In genomic region chr11:45629250-45629649, GRCm38 (mm10) we compare ENCODE assay signal across 10 mouse cellular contexts.
A peak's percentile ranks its signal among the peaks of the same experiment; 100 is the strongest.
DNase-seq lines count a peak whose midpoint lies in the region; ATAC-seq and TF ChIP-seq lines count a peak whose summit lies in the region.
"Had no signal": no experiment of that assay in that cellular context is flagged by ENCODE, and none has a peak within 500 bp of the region (broad histone marks: within the 10 kb centered on the region; RNA-seq: fewer than 3 reads in every experiment).

No protein-coding gene starts in this region.

- TF ChIP-seq POLR2A in cerebellum, adult 2 months (IDR thresholded peaks at IDR 0.05; ENCODE audit: borderline replicate concordance, insufficient read depth, low read length): no peak
- TF ChIP-seq POLR2A in CH12.LX (IDR thresholded peaks at IDR 0.05; ENCODE audit: low read depth, low read length): no peak

- H3K9ac ChIP-seq in kidney, embryonic 16.5 days (replicated peaks; ENCODE audit: low read length): no peak overlapping the region
- H3K9ac ChIP-seq in CH12.LX (ENCODE audit: insufficient read depth, low read depth): no peak overlapping the region
- no peak overlapping the region for H3K9ac ChIP-seq in forebrain, embryonic 15.5 days (replicated peaks)
- H3K9ac ChIP-seq: embryonic facial prominence, embryonic 12.5 days; neural tube, embryonic 15.5 days had no signal

- in situ Hi-C loops in CH12.LX (cut with MboI; ENCODE audit: low pct_ligation_motif_present, low pct_unique_long_range_greater_than_20kb, low sequenced_read_pairs): loop anchor here (25.0 kb wide), 1 partner anchor 1042 kb away; no protein-coding TSS in a partner anchor

- H3K79me2 ChIP-seq in CH12.LX (replicated peaks; ENCODE audit: control insufficient read depth, extremely low read depth, insufficient read depth, poor library complexity, severe bottlenecking): no peaks in the 10 kb centered on the region

- dilution Hi-C loops in CH12.LX (cut with MboI; ENCODE audit: extremely low pct_ligation_motif_present, extremely low pct_unique_long_range_greater_than_20kb, low sequenced_read_pairs): no loop called here

- H3K4me1 ChIP-seq in cerebellum, adult 2 months (ENCODE audit: control insufficient read depth, insufficient read depth, low read length): no peaks in the 10 kb centered on the region; the same call in 1 of the 2 replicates
- H3K4me1 ChIP-seq in kidney, embryonic 16.5 days (ENCODE audit: insufficient read depth, low read length): no peaks in the 10 kb centered on the region
- H3K4me1 ChIP-seq in CH12.LX (ENCODE audit: control insufficient read depth in 1 of 2, insufficient read depth in 2 of 2): no peaks in the 10 kb centered on the region; a peak in 1 of 4 replicates
- H3K4me1 ChIP-seq in forebrain, embryonic 15.5 days: no peaks in the 10 kb centered on the region
- H3K4me1 ChIP-seq: embryonic facial prominence, embryonic 12.5 days; neural tube, embryonic 15.5 days had no signal

- H3K27me3 ChIP-seq in cerebellum, adult 2 months (ENCODE audit: control insufficient read depth, insufficient read depth, low read length): no peaks in the 10 kb centered on the region
- no peaks in the 10 kb centered on the region for H3K27me3 ChIP-seq in kidney, embryonic 16.5 days (ENCODE audit: insufficient read depth, low read length)
- H3K27me3 ChIP-seq in CH12.LX (replicated peaks): no peaks in the 10 kb centered on the region
- H3K27me3 ChIP-seq in forebrain, embryonic 15.5 days: no peaks in the 10 kb centered on the region
- H3K27me3 ChIP-seq: embryonic facial prominence, embryonic 12.5 days; neural tube, embryonic 15.5 days had no signal

- no peak overlapping the region for H3K4me3 ChIP-seq in cerebellum, adult 2 months (replicated peaks; ENCODE audit: insufficient read depth, low read depth, low read length)
- H3K4me3 ChIP-seq in kidney, embryonic 16.5 days (ENCODE audit: low read length): no peak overlapping the region
- H3K4me3 ChIP-seq in CH12.LX (replicated peaks in 1 of 3; ENCODE audit: low read depth in 2 of 3, low read length in 2 of 3, poor library complexity in 1 of 3): no peak overlapping the region
- no peak overlapping the region for H3K4me3 ChIP-seq in forebrain, embryonic 15.5 days
- H3K4me3 ChIP-seq: embryonic facial prominence, embryonic 12.5 days; neural tube, embryonic 15.5 days had no signal

- H3K4me2 ChIP-seq in kidney, embryonic 16.5 days (replicated peaks; ENCODE audit: low read depth, low read length): no peak overlapping the region
- no peak overlapping the region for H3K4me2 ChIP-seq in CH12.LX (ENCODE audit: insufficient read depth, low read depth, poor library complexity, severe bottlenecking)
- H3K4me2 ChIP-seq in forebrain, embryonic 15.5 days (replicated peaks): no peak overlapping the region
- H3K4me2 ChIP-seq: embryonic facial prominence, embryonic 12.5 days; neural tube, embryonic 15.5 days had no signal

- H3K9me3 ChIP-seq in kidney, embryonic 16.5 days (ENCODE audit: low read length): no peaks in the 10 kb centered on the region; the same call in 1 of the 2 replicates
- no peaks in the 10 kb centered on the region for H3K9me3 ChIP-seq in CH12.LX (replicated peaks; ENCODE audit: low read length)
- no peaks in the 10 kb centered on the region for H3K9me3 ChIP-seq in forebrain, embryonic 15.5 days
- H3K9me3 ChIP-seq: embryonic facial prominence, embryonic 12.5 days; neural tube, embryonic 15.5 days had no signal

- ATAC-seq in kidney, embryonic 16.5 days (ENCODE audit: low FRiP score, low TSS enrichment): 0 out of 2 replicates have a peak, but pooled peaks have one; percentile 46
- no peak for ATAC-seq in forebrain, embryonic 15.5 days (replicated peaks)

- no peak for DNase-seq in cerebellum, adult 2 months
- DNase-seq in cerebellum, adult 8-10 months: no peak
- DNase-seq in kidney, adult 11 months: no peak
- DNase-seq in CH12.LX (ENCODE audit: extremely low read depth): peak; percentile 31
- peak; percentile 18 for DNase-seq in kidney, postnatal 14 days
- no peak for DNase-seq in urinary bladder, postnatal 36 days (ENCODE audit: low spot score in 2 of 2)

- WGBS in cerebellum, adult 2 months: 23% methylated on average over 1 of the region's 1 CpGs
- WGBS in kidney, embryonic 16.5 days: 19% methylated on average over 1 of the region's 1 CpGs
- 26% methylated on average over 1 of the region's 1 CpGs for WGBS in forebrain, embryonic 15.5 days

- TF ChIP-seq CTCF in cerebellum, adult 2 months (IDR thresholded peaks at IDR 0.05; ENCODE audit: borderline replicate concordance, insufficient read depth, low read depth, low read length): 0 out of 2 replicates have a peak, but pooled peaks have one; percentile 10
- peak; percentile 65 to 77 for TF ChIP-seq CTCF in CH12.LX (conservative IDR thresholded peaks at IDR 0.05 in 1 of 2, IDR thresholded peaks at IDR 0.05 in 1 of 2; ENCODE audit: low read depth in 2 of 2, low read length in 2 of 2)

- no peaks in the 10 kb centered on the region for H3K36me3 ChIP-seq in kidney, embryonic 16.5 days (ENCODE audit: insufficient read depth, low read length)
- no peaks in the 10 kb centered on the region for H3K36me3 ChIP-seq in CH12.LX (replicated peaks in 1 of 2; ENCODE audit: control insufficient read depth in 1 of 2, insufficient read depth in 1 of 2, low read length in 1 of 2)
- no peaks in the 10 kb centered on the region for H3K36me3 ChIP-seq in forebrain, embryonic 15.5 days
- H3K36me3 ChIP-seq: embryonic facial prominence, embryonic 12.5 days; neural tube, embryonic 15.5 days had no signal

- H3K27ac ChIP-seq in cerebellum, adult 2 months (ENCODE audit: insufficient read depth, low read length): no peak overlapping the region
- no peak overlapping the region for H3K27ac ChIP-seq in kidney, embryonic 16.5 days (ENCODE audit: low read length)
- H3K27ac ChIP-seq in CH12.LX (ENCODE audit: insufficient read depth, low read depth): no peak overlapping the region
- no peak overlapping the region for H3K27ac ChIP-seq in forebrain, embryonic 15.5 days (replicated peaks)
- H3K27ac ChIP-seq: embryonic facial prominence, embryonic 12.5 days; neural tube, embryonic 15.5 days had no signal

- no peak for TF ChIP-seq EP300 in CH12.LX (IDR thresholded peaks at IDR 0.05; ENCODE audit: low read length)

- TF ChIP-seq RAD21 in CH12.LX (IDR thresholded peaks at IDR 0.05; ENCODE audit: low read depth, low read length): peak; percentile 54

TF ChIP-seq in CH12.LX, 34 proteins besides CTCF, POLR2A, EP300 and RAD21:
- peak; percentile 60 for TF ChIP-seq SMC3 (IDR thresholded peaks at IDR 0.05; ENCODE audit: low read depth, low read length)
- TF ChIP-seq ZKSCAN1 (IDR thresholded peaks at IDR 0.05; ENCODE audit: borderline replicate concordance, low read depth, low read length): no peak
- no peak for TF ChIP-seq ETS1 (conservative IDR thresholded peaks at IDR 0.05; ENCODE audit: low read depth, low read length)
- TF ChIP-seq ZMIZ1 (IDR thresholded peaks at IDR 0.05; ENCODE audit: low read depth, low read length): no peak
- TF ChIP-seq PAX5 (IDR thresholded peaks at IDR 0.05; ENCODE audit: low read length): no peak

Comparison
In these comparisons a context has a peak if more than half of its experiments do, and no peak if none do; other contexts are left out.
1. DNase-seq: peak in CH12.LX (single experiment) and kidney, postnatal 14 days (single experiment); none in cerebellum, adult 2 months (0 of 2), cerebellum, adult 8-10 months (single experiment), kidney, adult 11 months (single experiment) and urinary bladder, postnatal 36 days (0 of 2).